Mouse (Mus musculus): ENCODE data around the gene Bbx. TPM values are rescaled to one million over a fixed set of nuclear protein-coding genes. Genes with fewer than 3 reads are reported as not detected.

Bbx gene
- polyA plus RNA-seq, 2 experiments = 1.8 to 3.4 TPM

GRCm38 (mm10) chr16:50321368-50321767 is 110.8 kb downstream of the Bbx start:
- DNase-seq (ENCODE audit: low read depth in 3 of 3, low spot score in 3 of 3) = no peak
- H3K9ac ChIP-seq (replicated peaks) = no peak overlapping the region
- no peaks in the 10 kb centered on the region for H3K27me3 ChIP-seq (ENCODE audit: control insufficient read depth, insufficient read depth, low read length)
- no peak overlapping the region for H3K27ac ChIP-seq
- H3K4me1 ChIP-seq (replicated peaks; ENCODE audit: control insufficient read depth in 2 of 2, insufficient read depth in 2 of 2, low read length in 1 of 2) = no peaks in the 10 kb centered on the region
- WGBS (ENCODE audit: insufficient replicate concordance) = 61% methylated on average over 3 of the region's 3 CpGs
- TF ChIP-seq EP300 (IDR thresholded peaks at IDR 0.05; ENCODE audit: low read depth) (no peak), CTCF (IDR thresholded peaks at IDR 0.05; ENCODE audit: low read depth) (no peak)
- H3K4me3 ChIP-seq (ENCODE audit: insufficient read depth in 1 of 2, low read depth in 2 of 2, low read length in 2 of 2) = no peak overlapping the region
- H3K4me2 ChIP-seq (ENCODE audit: low read depth) = no peak overlapping the region
- no peak for ATAC-seq (ENCODE audit: insufficient read depth)
- no peaks in the 10 kb centered on the region for H3K9me3 ChIP-seq (ENCODE audit: control insufficient read depth, low read length)
- no peaks in the 10 kb centered on the region for H3K36me3 ChIP-seq (replicated peaks; ENCODE audit: control insufficient read depth, insufficient read depth, low read depth)

- DNase-seq (ENCODE audit: low read depth in 3 of 3, low spot score in 3 of 3) (no peak), ATAC-seq (ENCODE audit: insufficient read depth) (no peak)
- WGBS (ENCODE audit: insufficient replicate concordance) = 39% methylated on average over 3 of the region's 3 CpGs
- H3K9me3 ChIP-seq (ENCODE audit: control insufficient read depth, low read length) = no peaks in the 10 kb centered on the region
- no peaks in the 10 kb centered on the region for H3K27me3 ChIP-seq (ENCODE audit: control insufficient read depth, insufficient read depth, low read length)
- no peak overlapping the region for H3K4me3 ChIP-seq (ENCODE audit: insufficient read depth in 1 of 2, low read depth in 2 of 2, low read length in 2 of 2)
- H3K9ac ChIP-seq (replicated peaks) = no peak overlapping the region
- no peak overlapping the region for H3K27ac ChIP-seq
- H3K4me2 ChIP-seq (ENCODE audit: low read depth) = no peak overlapping the region
- no peaks in the 10 kb centered on the region for H3K36me3 ChIP-seq (replicated peaks; ENCODE audit: control insufficient read depth, insufficient read depth, low read depth)
- no peaks in the 10 kb centered on the region for H3K4me1 ChIP-seq (replicated peaks; ENCODE audit: control insufficient read depth in 2 of 2, insufficient read depth in 2 of 2, low read length in 1 of 2)
- TF ChIP-seq CTCF (IDR thresholded peaks at IDR 0.05; ENCODE audit: low read depth) (no peak), EP300 (IDR thresholded peaks at IDR 0.05; ENCODE audit: low read depth) (no peak)
Observed at GRCm38 (mm10) chr16:50318255-50318654, 113.9 kb downstream of the Bbx start.

GRCm38 (mm10) chr16:50315349-50315969 is 116.7 kb downstream of the Bbx start:
- Histone ChIP-seq H3K4me1 (replicated peaks; ENCODE audit: control insufficient read depth in 2 of 2, insufficient read depth in 2 of 2, low read length in 1 of 2) (no peaks in the 10 kb centered on the region), H3K27ac (no peak overlapping the region), H3K4me2 (ENCODE audit: low read depth) (no peak overlapping the region), H3K9ac (replicated peaks) (no peak overlapping the region), H3K36me3 (replicated peaks; ENCODE audit: control insufficient read depth, insufficient read depth, low read depth) (no peaks in the 10 kb centered on the region), H3K4me3 (ENCODE audit: insufficient read depth in 1 of 2, low read depth in 2 of 2, low read length in 2 of 2) (no peak overlapping the region), H3K27me3 (ENCODE audit: control insufficient read depth, insufficient read depth, low read length) (no peaks in the 10 kb centered on the region), H3K9me3 (ENCODE audit: control insufficient read depth, low read length) (no peaks in the 10 kb centered on the region)
- WGBS (ENCODE audit: insufficient replicate concordance) = 73% methylated on average over 1 of the region's 1 CpGs
- DNase-seq (ENCODE audit: low read depth in 3 of 3, low spot score in 3 of 3) (no peak), ATAC-seq (ENCODE audit: insufficient read depth) (no peak)
- TF ChIP-seq EP300 (IDR thresholded peaks at IDR 0.05; ENCODE audit: low read depth) (no peak), CTCF (IDR thresholded peaks at IDR 0.05; ENCODE audit: low read depth) (no peak)

GRCm38 (mm10) chr16:50311588-50311987 is 120.6 kb downstream of the Bbx start:
- Histone ChIP-seq H3K27me3 (ENCODE audit: control insufficient read depth, insufficient read depth, low read length) (no peaks in the 10 kb centered on the region), H3K4me2 (ENCODE audit: low read depth) (no peak overlapping the region), H3K27ac (no peak overlapping the region), H3K9me3 (ENCODE audit: control insufficient read depth, low read length) (no peaks in the 10 kb centered on the region), H3K4me1 (replicated peaks; ENCODE audit: control insufficient read depth in 2 of 2, insufficient read depth in 2 of 2, low read length in 1 of 2) (no peaks in the 10 kb centered on the region), H3K4me3 (ENCODE audit: insufficient read depth in 1 of 2, low read depth in 2 of 2, low read length in 2 of 2) (no peak overlapping the region), H3K36me3 (replicated peaks; ENCODE audit: control insufficient read depth, insufficient read depth, low read depth) (no peaks in the 10 kb centered on the region), H3K9ac (replicated peaks) (no peak overlapping the region)
- TF ChIP-seq EP300 (IDR thresholded peaks at IDR 0.05; ENCODE audit: low read depth) (no peak), CTCF (IDR thresholded peaks at IDR 0.05; ENCODE audit: low read depth) (no peak)
- no peak for ATAC-seq (ENCODE audit: insufficient read depth)
- 73% methylated on average over 4 of the region's 4 CpGs for WGBS (ENCODE audit: insufficient replicate concordance)
- no peak for DNase-seq (ENCODE audit: low read depth in 3 of 3, low spot score in 3 of 3)

- no peak for ATAC-seq (ENCODE audit: insufficient read depth)
- Histone ChIP-seq H3K27me3 (ENCODE audit: control insufficient read depth, insufficient read depth, low read length) (no peaks in the 10 kb centered on the region), H3K4me2 (ENCODE audit: low read depth) (no peak overlapping the region), H3K4me1 (replicated peaks; ENCODE audit: control insufficient read depth in 2 of 2, insufficient read depth in 2 of 2, low read length in 1 of 2) (no peaks in the 10 kb centered on the region), H3K9me3 (ENCODE audit: control insufficient read depth, low read length) (no peaks in the 10 kb centered on the region), H3K36me3 (replicated peaks; ENCODE audit: control insufficient read depth, insufficient read depth, low read depth) (no peaks in the 10 kb centered on the region), H3K27ac (no peak overlapping the region), H3K4me3 (ENCODE audit: insufficient read depth in 1 of 2, low read depth in 2 of 2, low read length in 2 of 2) (no peak overlapping the region), H3K9ac (replicated peaks) (no peak overlapping the region)
- DNase-seq (ENCODE audit: low read depth in 3 of 3, low spot score in 3 of 3) = no peak
- WGBS (ENCODE audit: insufficient replicate concordance) = 71% methylated on average over 9 of the region's 9 CpGs
- no peak for TF ChIP-seq CTCF (IDR thresholded peaks at IDR 0.05; ENCODE audit: low read depth)
- no peak for TF ChIP-seq EP300 (IDR thresholded peaks at IDR 0.05; ENCODE audit: low read depth)
Observed at GRCm38 (mm10) chr16:50309411-50310042, 122.7 kb downstream of the Bbx start.

All from liver, embryonic 14.5 days (tissue).